Mouse (Mus musculus): Measurements from ENCODE around the gene Actr1b. TPM values are rescaled to one million over a fixed set of nuclear protein-coding genes. Genes with fewer than 3 reads are reported as not detected.

Actr1b gene
- polyA plus RNA-seq, 1 experiment from 2014 or later, result 60.5 TPM

GRCm38 (mm10) chr1:36665934-36666333 lies 48.3 kb downstream of the Actr1b start:
- H3K4me3 ChIP-seq (ENCODE audit: low read depth, low read length), result no peak overlapping the region
- H3K9me3 ChIP-seq (ENCODE audit: control insufficient read depth, low read length), result no peaks in the 10 kb centered on the region
- H3K27ac ChIP-seq (replicated peaks), result peak overlapping the region; percentile 58; the same call in 1 of the 2 replicates
- DNase-seq (ENCODE audit: low spot score), result no peak
- H3K4me2 ChIP-seq (replicated peaks; ENCODE audit: low read depth), result no peak overlapping the region
- no peak overlapping the region for H3K9ac ChIP-seq (ENCODE audit: low read length)
- no peak for ATAC-seq (ENCODE audit: low FRiP score, low TSS enrichment)
- WGBS, result 58% methylated on average over 4 of the region's 4 CpGs
- H3K27me3 ChIP-seq (ENCODE audit: control insufficient read depth, insufficient read depth, low read length), result no peaks in the 10 kb centered on the region
- TF ChIP-seq EP300 (optimal IDR thresholded peaks at IDR 0.05), result no peak
- no peak for TF ChIP-seq CTCF (IDR thresholded peaks at IDR 0.05; ENCODE audit: low read depth)
- no peaks in the 10 kb centered on the region for H3K36me3 ChIP-seq (ENCODE audit: control insufficient read depth, insufficient read depth, low read length)
- no peaks in the 10 kb centered on the region for H3K4me1 ChIP-seq (replicated peaks; ENCODE audit: control insufficient read depth, insufficient read depth)

DNA sequence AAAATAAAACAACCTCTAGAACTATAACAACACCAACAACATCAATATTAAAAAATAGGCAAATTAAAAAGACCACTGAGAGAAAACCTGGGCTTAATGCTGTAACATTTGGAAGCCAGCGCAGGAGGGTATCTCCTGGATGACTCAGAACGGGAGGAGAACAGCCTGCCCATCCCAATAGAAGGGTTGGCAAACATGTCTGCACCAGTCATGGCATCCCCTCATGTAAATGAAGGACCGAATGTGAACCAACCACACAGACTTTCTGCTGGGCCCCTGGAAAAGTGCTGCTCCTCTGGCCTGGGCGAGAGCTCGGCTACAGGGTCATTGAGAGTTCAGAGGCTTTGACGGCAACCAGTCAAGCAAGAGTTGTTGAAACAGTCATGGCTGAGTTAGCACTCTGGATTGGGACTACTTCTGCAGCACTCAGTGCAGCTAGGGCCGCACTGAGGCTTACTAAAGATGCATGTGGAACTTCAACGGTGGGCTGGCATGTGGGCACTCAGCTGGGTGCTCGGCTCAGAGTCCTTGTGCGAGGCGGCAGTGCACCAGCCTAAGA lies 49.0 kb downstream of the Actr1b start:
- Histone ChIP-seq H3K9me3 (ENCODE audit: control insufficient read depth, low read length) (no peaks in the 10 kb centered on the region), H3K4me1 (replicated peaks; ENCODE audit: control insufficient read depth, insufficient read depth) (no peaks in the 10 kb centered on the region), H3K4me3 (ENCODE audit: low read depth, low read length) (no peak overlapping the region), H3K36me3 (ENCODE audit: control insufficient read depth, insufficient read depth, low read length) (no peaks in the 10 kb centered on the region), H3K4me2 (replicated peaks; ENCODE audit: low read depth) (no peak overlapping the region), H3K27ac (replicated peaks) (0 out of 2 replicates have a peak overlapping the region, but pooled peaks have one; percentile 58), H3K9ac (ENCODE audit: low read length) (no peak overlapping the region), H3K27me3 (ENCODE audit: control insufficient read depth, insufficient read depth, low read length) (no peaks in the 10 kb centered on the region)
- TF ChIP-seq EP300 (optimal IDR thresholded peaks at IDR 0.05) (no peak), CTCF (IDR thresholded peaks at IDR 0.05; ENCODE audit: low read depth) (no peak)
- peak; percentile 29 for DNase-seq (ENCODE audit: low spot score)
- ATAC-seq (ENCODE audit: low FRiP score, low TSS enrichment), result peak; percentile 56; the same call in 1 of the 2 replicates
- 52% methylated on average over 11 of the region's 11 CpGs for WGBS

DNA sequence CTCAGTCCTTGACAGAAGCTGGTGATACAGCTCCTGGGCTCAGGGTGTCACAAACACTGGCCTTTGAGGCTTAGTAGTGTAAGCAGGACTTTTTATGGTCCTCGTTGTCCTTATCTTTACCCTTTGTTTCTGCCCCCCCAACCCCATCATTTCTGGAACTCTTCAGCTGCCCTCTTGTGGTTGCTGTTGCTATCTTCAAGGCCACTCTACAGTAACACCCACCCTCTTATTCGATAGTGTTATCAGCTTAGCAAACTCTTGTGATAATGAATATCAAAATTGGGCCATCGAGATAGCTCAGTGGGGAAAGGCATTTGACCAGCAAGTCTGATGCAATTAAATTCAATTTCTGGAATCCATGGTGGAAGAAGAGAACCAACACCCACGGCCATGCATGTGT lies 49.8 kb downstream of the Actr1b start:
- H3K27me3 ChIP-seq (ENCODE audit: control insufficient read depth, insufficient read depth, low read length), result no peaks in the 10 kb centered on the region
- TF ChIP-seq CTCF (IDR thresholded peaks at IDR 0.05; ENCODE audit: low read depth) (peak; percentile 71), EP300 (optimal IDR thresholded peaks at IDR 0.05) (no peak)
- peak; percentile 47; the same call in 1 of the 2 replicates for ATAC-seq (ENCODE audit: low FRiP score, low TSS enrichment)
- no peak overlapping the region for H3K4me3 ChIP-seq (ENCODE audit: low read depth, low read length)
- H3K9ac ChIP-seq (ENCODE audit: low read length), result no peak overlapping the region
- 51% methylated on average over 4 of the region's 4 CpGs for WGBS
- no peak for DNase-seq (ENCODE audit: low spot score)
- H3K4me1 ChIP-seq (replicated peaks; ENCODE audit: control insufficient read depth, insufficient read depth), result no peaks in the 10 kb centered on the region
- H3K9me3 ChIP-seq (ENCODE audit: control insufficient read depth, low read length), result no peaks in the 10 kb centered on the region
- H3K36me3 ChIP-seq (ENCODE audit: control insufficient read depth, insufficient read depth, low read length), result no peaks in the 10 kb centered on the region
- no peak overlapping the region for H3K27ac ChIP-seq (replicated peaks)
- no peak overlapping the region for H3K4me2 ChIP-seq (replicated peaks; ENCODE audit: low read depth)

DNA sequence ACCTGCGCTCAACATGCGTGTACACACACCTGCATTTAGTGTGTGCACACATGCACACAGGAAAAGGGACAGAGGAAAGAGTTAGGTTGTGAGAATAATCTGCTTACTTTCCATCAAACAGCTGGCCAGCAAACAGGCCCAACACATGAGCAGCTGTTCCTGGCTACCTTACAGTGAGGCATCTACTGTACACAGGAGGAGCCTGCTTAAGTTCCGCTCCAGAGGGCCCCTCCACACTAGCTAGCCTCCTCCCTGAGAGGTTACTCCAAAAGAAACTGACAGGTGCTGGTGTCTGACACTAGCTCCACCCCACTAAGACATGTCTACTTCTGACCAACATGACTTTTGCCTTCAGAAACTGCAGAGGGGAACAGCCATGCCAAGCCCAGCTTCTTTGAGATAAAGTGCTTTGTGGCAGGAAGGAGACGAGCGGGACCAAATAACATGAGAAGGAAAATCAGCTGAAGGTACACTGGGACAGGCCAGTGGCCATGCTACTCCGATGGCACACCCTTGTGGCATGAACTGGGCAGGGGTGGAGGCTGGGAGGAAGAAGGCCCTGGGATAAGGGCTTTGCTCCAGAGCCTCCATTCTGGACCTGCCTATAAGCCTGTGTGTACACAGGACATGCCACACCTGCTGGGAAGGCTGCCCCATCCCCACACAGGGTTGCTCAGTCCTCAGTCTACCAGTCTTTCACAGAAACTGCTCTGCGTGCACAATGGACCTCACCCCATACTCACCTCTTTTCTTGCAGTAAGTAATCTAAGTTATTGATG lies 55.4 kb downstream of the Actr1b start:
- ATAC-seq (ENCODE audit: low FRiP score, low TSS enrichment) (peak; percentile 68; the same call in 1 of the 2 replicates), DNase-seq (ENCODE audit: low spot score) (peak; percentile 34)
- Histone ChIP-seq H3K9me3 (ENCODE audit: control insufficient read depth, low read length) (no peaks in the 10 kb centered on the region), H3K27ac (replicated peaks) (no peak overlapping the region), H3K36me3 (ENCODE audit: control insufficient read depth, insufficient read depth, low read length) (no peaks in the 10 kb centered on the region), H3K4me3 (ENCODE audit: low read depth, low read length) (no peak overlapping the region), H3K4me1 (replicated peaks; ENCODE audit: control insufficient read depth, insufficient read depth) (no peaks in the 10 kb centered on the region), H3K4me2 (replicated peaks; ENCODE audit: low read depth) (no peak overlapping the region), H3K9ac (ENCODE audit: low read length) (no peak overlapping the region), H3K27me3 (ENCODE audit: control insufficient read depth, insufficient read depth, low read length) (no peaks in the 10 kb centered on the region)
- no peak for TF ChIP-seq EP300 (optimal IDR thresholded peaks at IDR 0.05)
- peak; percentile 42 for TF ChIP-seq CTCF (IDR thresholded peaks at IDR 0.05; ENCODE audit: low read depth)
- WGBS, result 51% methylated on average over 7 of the region's 7 CpGs

- DNase-seq (ENCODE audit: low spot score), result no peak
- H3K4me2 ChIP-seq (replicated peaks; ENCODE audit: low read depth), result no peak overlapping the region
- H3K27ac ChIP-seq (replicated peaks), result no peak overlapping the region
- H3K4me1 ChIP-seq (replicated peaks; ENCODE audit: control insufficient read depth, insufficient read depth), result no peaks in the 10 kb centered on the region
- TF ChIP-seq CTCF (IDR thresholded peaks at IDR 0.05; ENCODE audit: low read depth) (no peak), EP300 (optimal IDR thresholded peaks at IDR 0.05) (no peak)
- 78% methylated on average over 4 of the region's 4 CpGs for WGBS
- no peaks in the 10 kb centered on the region for H3K27me3 ChIP-seq (ENCODE audit: control insufficient read depth, insufficient read depth, low read length)
- no peak overlapping the region for H3K4me3 ChIP-seq (ENCODE audit: low read depth, low read length)
- H3K9ac ChIP-seq (ENCODE audit: low read length), result no peak overlapping the region
- no peaks in the 10 kb centered on the region for H3K9me3 ChIP-seq (ENCODE audit: control insufficient read depth, low read length)
- ATAC-seq (ENCODE audit: low FRiP score, low TSS enrichment), result no peak
- H3K36me3 ChIP-seq (ENCODE audit: control insufficient read depth, insufficient read depth, low read length), result no peaks in the 10 kb centered on the region
Observed at GRCm38 (mm10) chr1:36657658-36658415, 56.4 kb downstream of the Actr1b start.
